Mouse (Mus musculus): Measurements from ENCODE around the gene Atp5f1. TPM values are rescaled to one million over a fixed set of nuclear protein-coding genes. Genes with fewer than 3 reads are reported as not detected.
"Not testable (repeated sequence)": the region's sequence is repeated elsewhere in the genome, so short reads cannot be mapped to it uniquely, and the experiment has no call there.

Gene Atp5f1
- total RNA-seq, 2 experiments from 2014 or later: 444 to 649 TPM

GRCm38 (mm10) chr3:105932240-105933071 lies 27.4 kb downstream of the Atp5f1 start, which contains the start of gene I830077J02Rik:
TSS of gene I830077J02Rik (minus strand) at chr3:105932664.
- peak; percentile 83 for ATAC-seq (replicated peaks; ENCODE audit: poor library complexity, severe bottlenecking)

GRCm38 (mm10) chr3:105931095-105931494 lies 28.8 kb downstream of the Atp5f1 start:
- ATAC-seq (replicated peaks; ENCODE audit: poor library complexity, severe bottlenecking): peak; percentile 17; the same call in 1 of the 2 replicates

- no peak; the same call in 1 of the 2 replicates for ATAC-seq (replicated peaks; ENCODE audit: poor library complexity, severe bottlenecking)
Measured at GRCm38 (mm10) chr3:105929821-105930220, 30.1 kb downstream of the Atp5f1 start.

GRCm38 (mm10) chr3:105928781-105929180 lies 31.1 kb downstream of the Atp5f1 start:
- no peak for ATAC-seq (replicated peaks; ENCODE audit: poor library complexity, severe bottlenecking)

- ATAC-seq (replicated peaks; ENCODE audit: poor library complexity, severe bottlenecking): peak; percentile 47
Measured at GRCm38 (mm10) chr3:105928195-105928569, 31.7 kb downstream of the Atp5f1 start.

- ATAC-seq (replicated peaks; ENCODE audit: poor library complexity, severe bottlenecking): no peak
Measured at GRCm38 (mm10) chr3:105927561-105928194, 32.2 kb downstream of the Atp5f1 start.

- ATAC-seq (replicated peaks; ENCODE audit: poor library complexity, severe bottlenecking): no peak
Measured at GRCm38 (mm10) chr3:105924616-105925015, 35.3 kb downstream of the Atp5f1 start.

- peak; percentile 64 for ATAC-seq (replicated peaks; ENCODE audit: poor library complexity, severe bottlenecking)
Measured at GRCm38 (mm10) chr3:105921959-105922358, 37.9 kb downstream of the Atp5f1 start.

GRCm38 (mm10) chr3:105920743-105921142 lies 39.2 kb downstream of the Atp5f1 start:
- not testable (repeated sequence) for ATAC-seq (replicated peaks; ENCODE audit: poor library complexity, severe bottlenecking)

- 0 out of 2 replicates have a peak, but pooled peaks have one; percentile 16 for ATAC-seq (replicated peaks; ENCODE audit: poor library complexity, severe bottlenecking)
Measured at GRCm38 (mm10) chr3:105918355-105918745, 41.5 kb downstream of the Atp5f1 start.

- ATAC-seq (replicated peaks; ENCODE audit: poor library complexity, severe bottlenecking): no peak
Measured at GRCm38 (mm10) chr3:105917656-105918354, 42.1 kb downstream of the Atp5f1 start.

- not testable (repeated sequence) for ATAC-seq (replicated peaks; ENCODE audit: poor library complexity, severe bottlenecking)
Measured at GRCm38 (mm10) chr3:105916455-105916854, 43.4 kb downstream of the Atp5f1 start.

GRCm38 (mm10) chr3:105915281-105915680 lies 44.6 kb downstream of the Atp5f1 start:
- ATAC-seq (replicated peaks; ENCODE audit: poor library complexity, severe bottlenecking): no peak

GRCm38 (mm10) chr3:105913839-105914681 lies 45.8 kb downstream of the Atp5f1 start:
- ATAC-seq (replicated peaks; ENCODE audit: poor library complexity, severe bottlenecking): peak; percentile 48

- no peak for ATAC-seq (replicated peaks; ENCODE audit: poor library complexity, severe bottlenecking)
Measured at GRCm38 (mm10) chr3:105912097-105912880, 47.6 kb downstream of the Atp5f1 start.

GRCm38 (mm10) chr3:105910519-105911190 lies 49.2 kb downstream of the Atp5f1 start:
- peak; percentile 83 for ATAC-seq (replicated peaks; ENCODE audit: poor library complexity, severe bottlenecking)

- ATAC-seq (replicated peaks; ENCODE audit: poor library complexity, severe bottlenecking): no peak
Measured at GRCm38 (mm10) chr3:105908976-105909375, 50.9 kb downstream of the Atp5f1 start.

GRCm38 (mm10) chr3:105907956-105908655 lies 51.8 kb downstream of the Atp5f1 start:
- ATAC-seq (replicated peaks; ENCODE audit: poor library complexity, severe bottlenecking): no peak

Measured in granulocyte monocyte progenitor cell, adult 5-6 weeks (primary cell).